Mouse (Mus musculus) gastrocnemius, postnatal 36 days (tissue): Measurements from ENCODE around the gene Rfx4. TPM values are rescaled to one million over a fixed set of nuclear protein-coding genes. Genes with fewer than 3 reads are reported as not detected.
A peak's percentile ranks its signal among the peaks of the same experiment; 100 is the strongest.

ENCODE experiments used
- DNase-seq, 2 experiments: peaks; one replicate each; pipeline ENCODE4 v3.0.0; 2022
- intact Hi-C: fragments of 180-260 bp; cut with DNase I; formaldehyde crosslinking; loops from one replicate; pipeline ENCODE4 v1.15.1; 2025
- total RNA-seq, 2 experiments: library from RNA; stranded (reverse); gene quantifications; 2 replicates each; pipeline ENCODE4 v1.2.3; 2021

Rfx4 gene
- total RNA-seq, 2 experiments from 2014 or later = not detected

- DNase-seq = no peak
- intact Hi-C loops = no loop called here
Observed at GRCm38 (mm10) chr10:84902213-84902612, 146.4 kb downstream of the Rfx4 start.

- intact Hi-C loops = no loop called here
- no peak for DNase-seq
Observed at GRCm38 (mm10) chr10:84903307-84903706, 147.4 kb downstream of the Rfx4 start.

GRCm38 (mm10) chr10:84903742-84904141 is 147.9 kb downstream of the Rfx4 start:
- intact Hi-C loops = no loop called here

GRCm38 (mm10) chr10:84906895-84907294 is 151.0 kb downstream of the Rfx4 start:
- intact Hi-C loops = no loop called here
- no peak for DNase-seq

More at GRCm38 (mm10) chr10:84903742-84904141, 147.9 kb downstream of the Rfx4 start:
- no peak for DNase-seq

GRCm38 (mm10) chr10:84908006-84908405 is 152.1 kb downstream of the Rfx4 start:
- intact Hi-C loops = no loop called here
- no peak for DNase-seq

GRCm38 (mm10) chr10:84908471-84908870 is 152.6 kb downstream of the Rfx4 start:
- DNase-seq = no peak
- intact Hi-C loops = no loop called here

GRCm38 (mm10) chr10:84909021-84909801 is 153.3 kb downstream of the Rfx4 start:
- intact Hi-C loops = no loop called here
- DNase-seq = no peak

- no peak for DNase-seq
- intact Hi-C loops = loop anchor here (5.0 kb wide), 1 partner anchor 77 kb away; no protein-coding TSS in a partner anchor
Observed at GRCm38 (mm10) chr10:84910194-84910593, 154.3 kb downstream of the Rfx4 start.

- intact Hi-C loops = loop anchor here (5.0 kb wide), 1 partner anchor 76 kb away; no protein-coding TSS in a partner anchor
- DNase-seq = no peak
Observed at GRCm38 (mm10) chr10:84910758-84911384, 155.0 kb downstream of the Rfx4 start.

- DNase-seq = no peak
- intact Hi-C loops = loop anchor here (5.0 kb wide), 1 partner anchor 74 kb away; no protein-coding TSS in a partner anchor
Observed at GRCm38 (mm10) chr10:84913148-84913547, 157.3 kb downstream of the Rfx4 start.

- no peak for DNase-seq
- intact Hi-C loops = no loop called here
Observed at GRCm38 (mm10) chr10:84915476-84915875, 159.6 kb downstream of the Rfx4 start.

GRCm38 (mm10) chr10:84916810-84917730 is 161.2 kb downstream of the Rfx4 start, which contains the start of gene Ric8b:
Gene Ric8b, plus strand, starts transcription at chr10:84917616.
- intact Hi-C loops = no loop called here
- DNase-seq = peak; percentile 94 to 98

- DNase-seq = no peak
- intact Hi-C loops = no loop called here
Observed at GRCm38 (mm10) chr10:84917731-84918095, 161.9 kb downstream of the Rfx4 start.

GRCm38 (mm10) chr10:84926336-84926735 is 170.5 kb downstream of the Rfx4 start:
- no peak for DNase-seq
- intact Hi-C loops = no loop called here

- no peak for DNase-seq
- intact Hi-C loops = no loop called here
Observed at GRCm38 (mm10) chr10:84926885-84927284, 171.0 kb downstream of the Rfx4 start.

- intact Hi-C loops = no loop called here
- DNase-seq = no peak
Observed at GRCm38 (mm10) chr10:84928465-84928864, 172.6 kb downstream of the Rfx4 start.

- DNase-seq = no peak
- intact Hi-C loops = no loop called here
Observed at GRCm38 (mm10) chr10:84935553-84936209, 179.8 kb downstream of the Rfx4 start.

- no peak for DNase-seq
- intact Hi-C loops = no loop called here
Observed at GRCm38 (mm10) chr10:84936832-84937515, 181.1 kb downstream of the Rfx4 start.

- intact Hi-C loops = no loop called here
- DNase-seq = no peak
Observed at GRCm38 (mm10) chr10:84938094-84938820, 182.4 kb downstream of the Rfx4 start.
